ENCODE assay signal across 10 mouse cellular contexts in the genomic region with DNA sequence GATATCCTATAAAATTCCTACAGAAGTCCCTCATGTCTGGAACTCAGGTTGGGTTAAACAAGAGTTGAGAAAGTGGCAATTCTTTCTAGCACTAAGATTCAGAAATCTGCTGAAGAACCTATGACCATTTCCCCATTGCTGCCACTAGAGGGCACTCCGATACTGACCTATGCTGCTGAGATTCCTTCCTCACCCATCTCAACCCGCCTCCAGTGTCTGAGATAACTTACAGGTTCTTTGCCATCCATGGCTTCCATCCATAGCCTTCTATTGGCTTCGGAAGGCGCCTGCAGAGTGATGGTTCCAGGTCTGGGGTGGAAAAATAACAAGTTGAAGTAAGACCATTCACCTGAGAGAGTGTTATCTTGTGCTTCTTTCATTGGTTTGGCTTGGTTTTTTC.
DNase-seq lines count a peak whose midpoint lies in the region; ATAC-seq and TF ChIP-seq lines count a peak whose summit lies in the region.
"Had no signal": no experiment of that assay in that cellular context is flagged by ENCODE, and none has a peak within 500 bp of the region (broad histone marks: within the 10 kb centered on the region; RNA-seq: fewer than 3 reads in every experiment).

No protein-coding gene starts in this region.

- no peak overlapping the region for H3K27ac ChIP-seq in liver, embryonic 13.5 days
- no peak overlapping the region for H3K27ac ChIP-seq in neural tube, embryonic 15.5 days (replicated peaks)
- H3K27ac ChIP-seq: heart, embryonic 13.5 days; stomach, embryonic 15.5 days had no signal

- H3K9me3 ChIP-seq in liver, embryonic 13.5 days (replicated peaks): no peaks in the 10 kb centered on the region
- no peaks in the 10 kb centered on the region for H3K9me3 ChIP-seq in neural tube, embryonic 15.5 days (replicated peaks)
- H3K9me3 ChIP-seq: heart, embryonic 13.5 days; stomach, embryonic 15.5 days had no signal

- peaks cover 18% of the 10 kb centered on the region for H3K27me3 ChIP-seq in Patski
- no peaks in the 10 kb centered on the region for H3K27me3 ChIP-seq in liver, embryonic 13.5 days
- H3K27me3 ChIP-seq in neural tube, embryonic 15.5 days (replicated peaks): no peaks in the 10 kb centered on the region
- H3K27me3 ChIP-seq: heart, embryonic 13.5 days; stomach, embryonic 15.5 days had no signal

- CTCF ChIA-PET in Patski (lab: Charles Lee): interaction anchor here (0.9 to 1.1 kb wide), 4 partner anchors 213 to 235 kb away, joined by 3 to 10 read pairs (median 3); no protein-coding TSS in a partner anchor

- WGBS in liver, embryonic 13.5 days (ENCODE audit: insufficient replicate concordance): 15% methylated on average over 4 of the region's 4 CpGs
- 18% methylated on average over 4 of the region's 4 CpGs for WGBS in neural tube, embryonic 15.5 days

- in situ Hi-C loops in Patski (cut with MboI; ENCODE audit: low pct_unique_long_range_greater_than_20kb): loop anchor here (5.0 kb wide), 1 partner anchor 226 kb away; no protein-coding TSS in a partner anchor

- peak; percentile 35 to 50 for DNase-seq in B cell, adult 2 months
- no peak for DNase-seq in Patski (ENCODE audit: low read depth, low spot score)
- DNase-seq in cerebellum, adult 8-10 months: peak; percentile 56
- peak; percentile 66 for DNase-seq in kidney, postnatal 10 days
- DNase-seq in liver, embryonic 13.5 days: peak; percentile 0
- DNase-seq in thymus, postnatal 25 days: peak; percentile 11

- H3K36me3 ChIP-seq in liver, embryonic 13.5 days: no peaks in the 10 kb centered on the region
- H3K36me3 ChIP-seq in neural tube, embryonic 15.5 days: no peaks in the 10 kb centered on the region
- H3K36me3 ChIP-seq: heart, embryonic 13.5 days; stomach, embryonic 15.5 days had no signal

- peak; percentile 85 for TF ChIP-seq CTCF in Patski (IDR thresholded peaks at IDR 0.05)

- POLR2A ChIA-PET in Patski (lab: Charles Lee): no interaction called here

- no peak overlapping the region for H3K4me2 ChIP-seq in liver, embryonic 13.5 days
- H3K4me2 ChIP-seq in neural tube, embryonic 15.5 days: no peak overlapping the region
- H3K4me2 ChIP-seq: heart, embryonic 13.5 days; stomach, embryonic 15.5 days had no signal

- no peak overlapping the region for H3K4me3 ChIP-seq in liver, embryonic 13.5 days (replicated peaks)
- no peak overlapping the region for H3K4me3 ChIP-seq in neural tube, embryonic 15.5 days (replicated peaks)
- H3K4me3 ChIP-seq: heart, embryonic 13.5 days; stomach, embryonic 15.5 days had no signal

- no peak overlapping the region for H3K9ac ChIP-seq in liver, embryonic 13.5 days
- H3K9ac ChIP-seq in neural tube, embryonic 15.5 days (replicated peaks): no peak overlapping the region
- H3K9ac ChIP-seq: heart, embryonic 13.5 days; stomach, embryonic 15.5 days had no signal

- ATAC-seq in Patski: no peak
- ATAC-seq in frontal cortex, adult (ENCODE audit: low TSS enrichment): peak; percentile 95
- ATAC-seq in liver, embryonic 13.5 days (ENCODE audit: low read depth): no peak
- peak; percentile 74; the same call in 1 of the 2 replicates for ATAC-seq in neural tube, embryonic 15.5 days (ENCODE audit: low FRiP score)

- no peaks in the 10 kb centered on the region for H3K4me1 ChIP-seq in liver, embryonic 13.5 days (replicated peaks)
- no peaks in the 10 kb centered on the region for H3K4me1 ChIP-seq in neural tube, embryonic 15.5 days
- H3K4me1 ChIP-seq: heart, embryonic 13.5 days; stomach, embryonic 15.5 days had no signal

Comparison
In these comparisons a context has a peak if more than half of its experiments do, and no peak if none do; other contexts are left out.
1. ATAC-seq: peak in frontal cortex, adult (single experiment) and neural tube, embryonic 15.5 days (single experiment); none in Patski (single experiment) and liver, embryonic 13.5 days (single experiment).